Mouse (Mus musculus) stomach, postnatal 0 days (tissue): Measurements from ENCODE around the gene Hhex. TPM values are rescaled to one million over a fixed set of nuclear protein-coding genes. Genes with fewer than 3 reads are reported as not detected.

ENCODE experiments used
- ATAC-seq: fragments of 200-750 bp; cut with Nextera tagmentation; 2 replicates; pipeline ENCODE4 v1.8.0; 2017; ENCODE audit not compliant: low FRiP score, low TSS enrichment
- DNase-seq: peaks from one replicate; pipeline ENCODE4 v3.0.0-alpha.2; 2016; ENCODE audit warnings: low spot score
- H3K27ac ChIP-seq: fragments of 300-500 bp; sonication (generic); replicated peaks from 2 replicates; pipeline ENCODE4 v1.5.1; 2014; ENCODE audit warnings: mild to moderate bottlenecking, control low read depth
- H3K27me3 ChIP-seq: fragments of 300-500 bp; sonication (generic); 2 replicates; pipeline ENCODE4 v1.6.1; 2014; ENCODE audit warnings: low read length; ENCODE audit not compliant: control insufficient read depth, insufficient read depth
- H3K36me3 ChIP-seq: fragments of 300-500 bp; sonication (generic); 2 replicates; pipeline ENCODE4 v1.6.1; 2014; ENCODE audit warnings: low read length, mixed read lengths; ENCODE audit not compliant: control insufficient read depth, insufficient read depth
- H3K4me1 ChIP-seq: fragments of 300-500 bp; sonication (generic); replicated peaks from 2 replicates; pipeline ENCODE4 v1.6.1; 2014; ENCODE audit warnings: antibody characterized with exemption; ENCODE audit not compliant: control insufficient read depth, insufficient read depth
- H3K4me2 ChIP-seq: fragments of 300-500 bp; sonication (generic); replicated peaks from 2 replicates; pipeline ENCODE4 v1.6.1; 2014; ENCODE audit warnings: low read depth, mild to moderate bottlenecking, control low read depth, moderate library complexity
- H3K4me3 ChIP-seq: fragments of 300-500 bp; sonication (generic); 2 replicates; pipeline ENCODE4 v1.5.1; 2014; ENCODE audit warnings: low read depth, low read length, control low read depth
- H3K9ac ChIP-seq: fragments of 300-500 bp; sonication (generic); 2 replicates; pipeline ENCODE4 v1.6.1; 2014; ENCODE audit warnings: mild to moderate bottlenecking, low read length, control low read depth, mixed read lengths
- H3K9me3 ChIP-seq: fragments of 300-500 bp; sonication (generic); 2 replicates; pipeline ENCODE4 v1.6.1; 2016; ENCODE audit warnings: low read length; ENCODE audit not compliant: control insufficient read depth
- CTCF ChIP-seq: IDR thresholded peaks from 2 replicates; pipeline ENCODE4 v1.5.1; 2016; ENCODE audit warnings: antibody characterized with exemption, low read depth, mild to moderate bottlenecking, moderate library complexity
- EP300 ChIP-seq: optimal IDR thresholded peaks from 2 replicates; pipeline ENCODE3; 2016; ENCODE audit warnings: antibody characterized with exemption
- WGBS: fragments of 180-500 bp; shearing (Covaris S2); extraction: QIAGEN DNeasy Blood & Tissue Kit; methylation state at CpG from one replicate; pipeline ENCODE4 v1.1.7; 2014; 5-methylcytosine and 5-hydroxymethylcytosine counted together
- polyA plus RNA-seq: library from polyadenylated mRNA; unstranded; fragments of >200 nt; fragmentation: Nextera tagmentation; extraction: Ambion mirVana; gene quantifications from 2 replicates; pipeline ENCODE4 v1.2.1, GENCODE M21; 2015

The Hhex gene
- polyA plus RNA-seq, 1 experiment from 2014 or later, result 6.8 TPM

DNA sequence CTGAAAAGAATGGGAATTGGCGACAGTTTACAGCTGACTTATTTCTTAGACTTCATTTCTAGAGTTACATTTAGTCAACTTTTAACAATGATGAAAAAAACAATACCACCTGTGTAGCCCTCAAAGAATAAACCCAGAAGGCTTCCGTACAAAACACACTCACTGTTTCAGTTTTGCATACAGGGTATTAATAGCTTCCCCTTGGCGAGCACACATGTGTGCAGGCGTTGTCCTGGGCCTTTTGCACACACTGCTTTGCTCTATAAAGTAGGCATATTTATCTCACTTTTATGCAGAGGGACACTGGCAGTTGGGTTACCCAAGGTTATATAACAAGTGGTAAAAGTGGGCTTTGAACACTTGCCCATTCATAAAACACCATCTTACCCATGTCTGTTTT is 37.1 kb downstream of the Hhex start:
- Histone ChIP-seq H3K27ac (no peak overlapping the region), H3K36me3 (no peaks in the 10 kb centered on the region), H3K4me3 (no peak overlapping the region), H3K9ac (no peak overlapping the region), H3K4me1 (no peaks in the 10 kb centered on the region), H3K4me2 (no peak overlapping the region), H3K27me3 (no peaks in the 10 kb centered on the region), H3K9me3 (no peaks in the 10 kb centered on the region)
- DNase-seq (no peak), ATAC-seq (no peak)
- 70% methylated on average over 4 of the region's 4 CpGs for WGBS
- TF ChIP-seq EP300 (no peak), CTCF (no peak)

DNA sequence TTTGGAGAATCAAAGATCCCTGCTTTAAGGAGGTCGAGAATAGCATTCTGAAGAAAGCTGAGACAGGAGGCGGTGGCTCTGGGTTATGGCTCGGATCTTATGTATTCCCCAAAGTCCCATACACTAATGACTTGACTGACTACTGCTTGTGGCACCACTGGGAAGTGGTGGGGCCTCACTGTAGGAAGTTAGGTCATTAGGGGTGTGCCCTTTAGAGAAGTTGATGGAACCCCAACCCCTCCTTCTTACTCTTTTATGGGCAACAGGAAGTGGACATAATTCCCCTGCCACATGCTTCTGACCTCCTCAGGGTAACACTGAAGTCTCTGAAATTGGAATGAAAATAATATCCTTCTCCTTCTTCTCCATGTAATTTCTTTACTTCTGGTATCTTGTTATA is 38.0 kb downstream of the Hhex start:
- Histone ChIP-seq H3K4me3 (no peak overlapping the region), H3K4me1 (no peaks in the 10 kb centered on the region), H3K27me3 (no peaks in the 10 kb centered on the region), H3K9ac (no peak overlapping the region), H3K9me3 (no peaks in the 10 kb centered on the region), H3K27ac (no peak overlapping the region), H3K36me3 (no peaks in the 10 kb centered on the region), H3K4me2 (no peak overlapping the region)
- 79% methylated on average over 3 of the region's 3 CpGs for WGBS
- DNase-seq, result no peak
- ATAC-seq, result no peak
- no peak for TF ChIP-seq EP300
- no peak for TF ChIP-seq CTCF

DNA sequence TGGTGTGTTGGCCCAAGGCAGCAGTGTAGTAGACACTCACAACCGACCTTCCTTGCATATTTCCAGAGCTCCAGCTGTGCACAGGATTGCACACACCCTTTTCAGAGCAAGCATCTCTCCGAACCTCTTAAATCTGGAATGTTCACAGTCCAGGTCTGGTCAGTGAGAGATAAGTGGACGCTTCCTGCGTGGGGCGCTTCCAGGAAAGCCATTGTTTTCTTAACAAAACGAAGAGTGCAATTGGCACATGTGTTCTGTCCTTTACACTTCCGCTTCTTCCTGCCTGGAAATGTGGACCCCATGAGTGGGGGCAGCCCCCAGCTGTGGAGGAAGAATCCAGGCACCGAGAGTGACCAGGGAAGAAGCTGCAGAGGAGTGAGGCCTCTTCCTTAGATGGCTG is 47.1 kb downstream of the Hhex start:
- no peak overlapping the region for H3K27ac ChIP-seq
- H3K9me3 ChIP-seq, result no peaks in the 10 kb centered on the region
- no peaks in the 10 kb centered on the region for H3K36me3 ChIP-seq
- no peak overlapping the region for H3K9ac ChIP-seq
- H3K4me1 ChIP-seq, result no peaks in the 10 kb centered on the region
- ATAC-seq (no peak), DNase-seq (no peak)
- no peak overlapping the region for H3K4me2 ChIP-seq
- TF ChIP-seq CTCF, result no peak
- TF ChIP-seq EP300, result no peak
- 71% methylated on average over 8 of the region's 8 CpGs for WGBS
- H3K4me3 ChIP-seq, result no peak overlapping the region
- no peaks in the 10 kb centered on the region for H3K27me3 ChIP-seq

DNA sequence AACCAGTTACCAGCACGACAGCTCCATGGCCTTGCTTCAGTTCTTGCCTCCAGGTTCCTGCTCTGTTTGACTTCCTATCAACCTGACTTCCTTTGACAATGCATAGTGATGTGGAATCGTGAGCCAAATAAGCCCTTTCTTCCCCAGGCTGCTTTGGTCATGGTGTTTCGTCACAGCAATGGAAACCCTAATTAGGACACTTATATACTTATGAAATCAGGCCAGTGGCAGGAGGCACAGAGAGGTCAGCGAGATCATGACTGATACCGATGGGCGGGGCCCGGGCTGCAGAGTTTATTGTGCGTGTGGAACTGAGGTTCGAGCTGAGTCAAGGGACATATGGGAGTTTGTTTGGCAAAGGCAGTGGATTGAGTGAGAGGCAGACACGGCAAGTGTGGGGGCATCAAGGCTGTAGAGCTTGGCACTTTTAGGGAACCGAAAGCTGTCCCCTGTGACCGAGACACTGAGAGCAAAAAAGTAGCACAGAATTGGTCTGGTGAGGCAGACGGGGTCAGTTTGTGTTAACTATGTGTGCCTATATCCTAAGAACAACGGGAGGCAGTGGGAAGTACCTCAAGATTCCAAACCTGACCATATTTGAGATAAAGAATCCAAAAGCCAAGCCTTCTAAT is 48.1 kb downstream of the Hhex start:
- ATAC-seq, result no peak
- H3K4me2 ChIP-seq, result no peak overlapping the region
- H3K27ac ChIP-seq, result no peak overlapping the region
- H3K4me3 ChIP-seq, result no peak overlapping the region
- no peak overlapping the region for H3K9ac ChIP-seq
- no peaks in the 10 kb centered on the region for H3K9me3 ChIP-seq
- no peaks in the 10 kb centered on the region for H3K27me3 ChIP-seq
- no peak for DNase-seq
- WGBS, result 68% methylated on average over 14 of the region's 14 CpGs
- no peaks in the 10 kb centered on the region for H3K36me3 ChIP-seq
- no peaks in the 10 kb centered on the region for H3K4me1 ChIP-seq
- no peak for TF ChIP-seq EP300
- TF ChIP-seq CTCF, result no peak

DNA sequence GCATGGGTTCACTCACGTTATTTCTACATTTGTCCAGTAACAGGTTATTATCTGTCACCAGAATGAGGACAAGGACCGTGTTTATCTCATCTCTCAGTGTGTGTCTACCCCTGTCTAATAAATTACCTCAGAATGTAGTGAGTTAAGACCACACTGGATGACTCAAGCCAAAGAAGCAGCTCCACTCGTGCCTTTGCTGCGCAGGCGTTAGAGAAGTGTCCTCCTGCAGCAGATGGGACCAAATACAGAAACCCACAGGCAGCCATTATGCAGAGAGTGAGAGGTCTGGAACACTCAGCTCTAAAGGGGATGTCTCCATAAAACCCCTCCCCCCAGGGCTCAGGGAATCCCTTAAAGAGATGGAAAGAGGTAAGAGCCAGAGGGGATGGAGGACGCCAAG is 50.2 kb downstream of the Hhex start:
- Histone ChIP-seq H3K4me3 (no peak overlapping the region), H3K9ac (no peak overlapping the region), H3K4me2 (no peak overlapping the region), H3K4me1 (no peaks in the 10 kb centered on the region), H3K27me3 (no peaks in the 10 kb centered on the region), H3K36me3 (no peaks in the 10 kb centered on the region), H3K27ac (no peak overlapping the region), H3K9me3 (no peaks in the 10 kb centered on the region)
- no peak for TF ChIP-seq CTCF
- WGBS, result 77% methylated on average over 6 of the region's 6 CpGs
- no peak for ATAC-seq
- no peak for DNase-seq

DNA sequence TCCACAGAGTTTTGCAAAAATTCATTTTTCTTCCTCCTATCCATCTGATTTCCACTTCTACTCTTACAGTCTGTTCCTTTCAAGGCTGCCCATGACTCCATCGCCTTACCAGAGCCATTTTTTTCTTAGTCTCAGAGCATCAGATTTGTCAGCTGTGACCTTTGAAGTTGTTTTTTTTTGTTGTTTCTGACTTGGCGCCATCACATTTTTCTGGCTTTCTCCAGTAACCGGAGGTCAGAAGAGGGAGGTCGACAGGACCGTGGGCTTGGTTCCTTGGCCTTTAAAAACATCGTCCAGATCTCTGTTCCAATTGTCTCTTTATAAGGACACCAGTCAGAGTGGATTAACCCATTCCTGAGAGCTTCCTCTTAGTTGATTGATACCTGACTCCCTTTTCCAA is 52.2 kb downstream of the Hhex start:
- ATAC-seq, result no peak
- no peak overlapping the region for H3K9ac ChIP-seq

More for the DNA sequence above, 52.2 kb downstream of the Hhex start:
- H3K4me2 ChIP-seq, result no peak overlapping the region
- no peak for DNase-seq
- no peaks in the 10 kb centered on the region for H3K36me3 ChIP-seq
- H3K4me1 ChIP-seq, result no peaks in the 10 kb centered on the region
- no peak overlapping the region for H3K27ac ChIP-seq
- no peaks in the 10 kb centered on the region for H3K9me3 ChIP-seq
- H3K4me3 ChIP-seq, result no peak overlapping the region
- WGBS, result 88% methylated on average over 6 of the region's 6 CpGs
- H3K27me3 ChIP-seq, result no peaks in the 10 kb centered on the region
- no peak for TF ChIP-seq EP300
- no peak for TF ChIP-seq CTCF
